In the genomic region with DNA sequence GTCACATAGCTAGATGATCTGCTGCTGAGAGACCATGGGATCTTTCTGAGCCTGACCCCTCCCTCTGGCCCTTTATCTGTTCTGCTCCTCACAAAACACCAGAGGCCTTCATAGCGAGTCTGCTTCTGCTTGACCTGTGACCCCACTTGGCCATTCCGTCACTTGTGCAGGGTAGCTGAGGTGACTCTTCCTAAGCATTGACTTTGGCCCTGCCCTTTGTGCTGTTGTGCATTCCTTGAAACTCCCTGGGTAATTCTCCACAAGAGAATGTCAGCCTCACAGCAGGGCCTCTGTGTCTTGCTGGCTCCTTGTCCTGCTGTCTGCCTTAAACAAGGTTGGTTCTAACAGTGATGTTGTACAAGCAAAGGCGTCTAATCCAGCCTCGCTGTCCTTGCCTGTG, we compare ENCODE assay signal across 24 mouse cellular contexts. TPM values are rescaled to one million over a fixed set of nuclear protein-coding genes. Genes with fewer than 3 reads are reported as not detected.
DNase-seq lines count a peak whose midpoint lies in the region; ATAC-seq and TF ChIP-seq lines count a peak whose summit lies in the region.
"Had no signal": no experiment of that assay in that cellular context is flagged by ENCODE, and none has a peak within 500 bp of the region (broad histone marks: within the 10 kb centered on the region; RNA-seq: fewer than 3 reads in every experiment).

No protein-coding gene starts in this region.

- peaks cover 13% of the 10 kb centered on the region for H3K4me1 ChIP-seq in hindbrain, embryonic 10.5 days (replicated peaks)
- no peaks in the 10 kb centered on the region for H3K4me1 ChIP-seq in hindbrain, embryonic 14.5 days (replicated peaks; ENCODE audit: control insufficient read depth, insufficient read depth, low read length)
- H3K4me1 ChIP-seq in kidney, adult 2 months (ENCODE audit: control insufficient read depth, insufficient read depth, low read length), result no peaks in the 10 kb centered on the region
- H3K4me1 ChIP-seq in brown adipose tissue, adult 24 weeks (ENCODE audit: control insufficient read depth, insufficient read depth, insufficient read length, low read length), result 0 out of 2 replicates have a peak, but pooled peaks cover 2% of the 10 kb centered on the region
- H3K4me1 ChIP-seq: forebrain, embryonic 13.5 days; hindbrain, embryonic 15.5 days had no signal

- TF ChIP-seq CTCF in kidney, adult 2 months (conservative IDR thresholded peaks at IDR 0.05; ENCODE audit: insufficient read depth, insufficient read length, low read depth, low read length), result no peak

- peaks cover 85% of the 10 kb centered on the region for H3K36me3 ChIP-seq in hindbrain, embryonic 10.5 days
- H3K36me3 ChIP-seq in hindbrain, embryonic 14.5 days (replicated peaks; ENCODE audit: control insufficient read depth, insufficient read depth), result peaks cover 81% of the 10 kb centered on the region
- H3K36me3 ChIP-seq in kidney, adult 2 months (ENCODE audit: control insufficient read depth, insufficient read depth, low read length), result peaks cover 2% of the 10 kb centered on the region; the same call in 1 of the 2 replicates

- WGBS in hindbrain, embryonic 10.5 days, result 35% methylated on average over 4 of the region's 4 CpGs
- 22% methylated on average over 4 of the region's 4 CpGs for WGBS in hindbrain, embryonic 14.5 days
- 66% methylated on average over 4 of the region's 4 CpGs for WGBS in kidney, adult 2 months

- no peaks in the 10 kb centered on the region for H3K27me3 ChIP-seq in hindbrain, embryonic 10.5 days (ENCODE audit: insufficient read depth, poor library complexity, severe bottlenecking)
- no peaks in the 10 kb centered on the region for H3K27me3 ChIP-seq in hindbrain, embryonic 14.5 days (ENCODE audit: control insufficient read depth, insufficient read depth, low read length)
- no peaks in the 10 kb centered on the region for H3K27me3 ChIP-seq in kidney, adult 2 months (replicated peaks; ENCODE audit: control insufficient read depth, insufficient read depth, low read length)
- H3K27me3 ChIP-seq: CH12.LX; forebrain, embryonic 13.5 days; heart, embryonic 12.5 days; hindbrain, embryonic 15.5 days; Patski had no signal

- no peak for TF ChIP-seq POLR2A in kidney, adult 2 months (IDR thresholded peaks at IDR 0.05; ENCODE audit: low read depth, low read length)

- H3K4me2 ChIP-seq in hindbrain, embryonic 14.5 days (replicated peaks), result no peak overlapping the region
- H3K4me2 ChIP-seq: forebrain, embryonic 13.5 days; heart, embryonic 12.5 days; hindbrain, embryonic 15.5 days had no signal

- ATAC-seq in hindbrain, embryonic 14.5 days (ENCODE audit: low FRiP score), result no peak
- ATAC-seq: forebrain, embryonic 13.5 days; forebrain, postnatal 0 days; Patski had no signal

- H3K9ac ChIP-seq in hindbrain, embryonic 14.5 days, result no peak overlapping the region
- H3K9ac ChIP-seq: forebrain, embryonic 13.5 days; forebrain, postnatal 0 days; heart, embryonic 12.5 days; hindbrain, embryonic 15.5 days had no signal

- H3K27ac ChIP-seq in hindbrain, embryonic 10.5 days, result no peak overlapping the region
- no peak overlapping the region for H3K27ac ChIP-seq in hindbrain, embryonic 14.5 days
- H3K27ac ChIP-seq in kidney, adult 2 months (ENCODE audit: insufficient read depth, low read depth, low read length), result no peak overlapping the region
- peak overlapping the region; percentile 73 for H3K27ac ChIP-seq in brown adipose tissue, adult 24 weeks (replicated peaks; ENCODE audit: low read depth, low read length)
- H3K27ac ChIP-seq: embryonic facial prominence, embryonic 10.5 days; forebrain, embryonic 13.5 days; hindbrain, embryonic 15.5 days had no signal

- no peak overlapping the region for H3K4me3 ChIP-seq in hindbrain, embryonic 10.5 days
- H3K4me3 ChIP-seq in hindbrain, embryonic 14.5 days (replicated peaks; ENCODE audit: low read length), result no peak overlapping the region
- H3K4me3 ChIP-seq in kidney, adult 2 months (ENCODE audit: insufficient read depth, low read depth, low read length), result no peak overlapping the region
- no peak overlapping the region for H3K4me3 ChIP-seq in brown adipose tissue, adult 24 weeks (ENCODE audit: insufficient read depth, low read depth, low read length)
- H3K4me3 ChIP-seq: embryonic facial prominence, embryonic 10.5 days; forebrain, embryonic 13.5 days; heart, embryonic 12.5 days; hindbrain, embryonic 15.5 days had no signal

- DNase-seq in hindbrain, embryonic 10.5 days (ENCODE audit: low spot score), result peak; percentile 59
- DNase-seq in hindbrain, embryonic 14.5 days (ENCODE audit: low spot score), result no peak
- DNase-seq in kidney, adult 2 months, result peak; percentile 33
- DNase-seq in kidney, postnatal 14 days, result no peak
- peak; percentile 69 for DNase-seq in R1 (ENCODE audit: low read depth, low spot score)
- no peak for DNase-seq in lung, adult 18-20 months
- DNase-seq: adrenal gland, postnatal 10 days; cerebellum, adult 11-12 months; cerebellum, adult 9-10 months; cerebellum, postnatal 25 days; forebrain, postnatal 0 days; gastrocnemius, postnatal 14 days; heart, postnatal 36 days had no signal

- no peaks in the 10 kb centered on the region for H3K9me3 ChIP-seq in hindbrain, embryonic 10.5 days
- no peaks in the 10 kb centered on the region for H3K9me3 ChIP-seq in hindbrain, embryonic 14.5 days (ENCODE audit: control insufficient read depth, low read length)
- H3K9me3 ChIP-seq: embryonic facial prominence, embryonic 10.5 days; forebrain, embryonic 13.5 days; heart, embryonic 12.5 days; hindbrain, embryonic 15.5 days had no signal

RNA-seq across cellular contexts. Expression of a gene that starts 7.5 kb away (rescaled TPM):
- polyA plus RNA-seq in hindbrain, embryonic 10.5 days (2016; fragmentation: Nextera tagmentation; extraction: Ambion mirVana), result 45.9 and 57.2 TPM in 2 replicates
- polyA plus RNA-seq in hindbrain, embryonic 14.5 days (2014; fragmentation: Nextera tagmentation; extraction: Ambion mirVana), result 18.7 and 18.8 TPM in 2 replicates
- polyA plus RNA-seq in kidney, adult 2 months (2012; rRNA removed), result 59.8 and 68.9 TPM in 2 replicates
- 28.1 and 42.9 TPM in 2 replicates for polyA plus RNA-seq in brown adipose tissue, adult 24 weeks (2012; ENCODE audit: insufficient read depth, insufficient read length, missing spikeins)

RNA-seq across cellular contexts. Expression of a gene that starts 8.3 kb away (rescaled TPM):
- polyA plus RNA-seq in hindbrain, embryonic 10.5 days (2016; fragmentation: Nextera tagmentation; extraction: Ambion mirVana), result 0.07 TPM in 1 of 2 replicates, not detected in the other
- polyA plus RNA-seq in hindbrain, embryonic 14.5 days (2014; fragmentation: Nextera tagmentation; extraction: Ambion mirVana), result not detected in 2 replicates
- polyA plus RNA-seq in kidney, adult 2 months (2012; rRNA removed), result 0.13 and 0.16 TPM in 2 replicates
- not detected in 2 replicates for polyA plus RNA-seq in brown adipose tissue, adult 24 weeks (2012; ENCODE audit: insufficient read depth, insufficient read length, missing spikeins)
- polyA plus RNA-seq: brain, embryonic 14.5 days; cortical plate, adult 2 months; embryonic facial prominence, embryonic 10.5 days; forebrain, embryonic 13.5 days; forebrain, postnatal 0 days; hindbrain, embryonic 15.5 days had no signal

RNA-seq across cellular contexts. Expression of a gene that starts 22.8 kb away (rescaled TPM):
- not detected in 2 replicates for polyA plus RNA-seq in hindbrain, embryonic 10.5 days (2016; fragmentation: Nextera tagmentation; extraction: Ambion mirVana)
- polyA plus RNA-seq in hindbrain, embryonic 14.5 days (2014; fragmentation: Nextera tagmentation; extraction: Ambion mirVana), result 0.27 and 0.43 TPM in 2 replicates
- 0.05 TPM in 2 replicates for polyA plus RNA-seq in kidney, adult 2 months (2012; rRNA removed)
- not detected in 2 replicates for polyA plus RNA-seq in brown adipose tissue, adult 24 weeks (2012; ENCODE audit: insufficient read depth, insufficient read length, missing spikeins)
- polyA plus RNA-seq: embryonic facial prominence, embryonic 10.5 days; embryonic facial prominence, embryonic 14.5 days; forebrain, embryonic 13.5 days; heart, embryonic 12.5 days; heart, embryonic 16.5 days; Patski had no signal

RNA-seq across cellular contexts. Expression of a gene that starts 27.8 kb away (rescaled TPM):
- polyA plus RNA-seq in hindbrain, embryonic 10.5 days (2016; fragmentation: Nextera tagmentation; extraction: Ambion mirVana), result 23.2 and 31.1 TPM in 2 replicates
- polyA plus RNA-seq in hindbrain, embryonic 14.5 days (2014; fragmentation: Nextera tagmentation; extraction: Ambion mirVana), result 32.4 and 38.1 TPM in 2 replicates
- 18.1 and 21.1 TPM in 2 replicates for polyA plus RNA-seq in kidney, adult 2 months (2012; rRNA removed)
- polyA plus RNA-seq in brown adipose tissue, adult 24 weeks (2012; ENCODE audit: insufficient read depth, insufficient read length, missing spikeins), result 7.9 and 11.4 TPM in 2 replicates

RNA-seq across cellular contexts. Expression of a gene that starts 40.6 kb away (rescaled TPM):
- 4.1 and 5.0 TPM in 2 replicates for polyA plus RNA-seq in hindbrain, embryonic 10.5 days (2016; fragmentation: Nextera tagmentation; extraction: Ambion mirVana)
- polyA plus RNA-seq in hindbrain, embryonic 14.5 days (2014; fragmentation: Nextera tagmentation; extraction: Ambion mirVana), result 6.7 and 7.4 TPM in 2 replicates
- polyA plus RNA-seq in kidney, adult 2 months (2012; rRNA removed), result 7.6 and 8.7 TPM in 2 replicates
- 2.7 and 6.0 TPM in 2 replicates for polyA plus RNA-seq in brown adipose tissue, adult 24 weeks (2012; ENCODE audit: insufficient read depth, insufficient read length, missing spikeins)

Comparison
In these comparisons a context has a peak if more than half of its experiments do, and no peak if none do; other contexts are left out.
1. DNase-seq: peak in hindbrain, embryonic 10.5 days (single experiment), kidney, adult 2 months (single experiment) and R1 (single experiment); none in hindbrain, embryonic 14.5 days (single experiment), kidney, postnatal 14 days (single experiment) and lung, adult 18-20 months (0 of 2).